Mouse (Mus musculus) testis, adult 2 months (tissue): Measurements from ENCODE around the gene Dpp6. TPM values are rescaled to one million over a fixed set of nuclear protein-coding genes. Genes with fewer than 3 reads are reported as not detected.

ENCODE experiments used
- H3K27ac ChIP-seq: fragments of 200-500 bp; 2 replicates; pipeline ENCODE4 v1.5.1; 2012; ENCODE audit warnings: low read depth, low read length; ENCODE audit not compliant: control insufficient read depth, insufficient read depth
- H3K27me3 ChIP-seq: fragments of 200-500 bp; 2 replicates; pipeline ENCODE4 v1.6.1; 2012; ENCODE audit warnings: mild to moderate bottlenecking, low read length, moderate library complexity; ENCODE audit not compliant: control insufficient read depth, insufficient read depth
- H3K36me3 ChIP-seq: fragments of 200-500 bp; 2 replicates; pipeline ENCODE4 v1.6.1; 2012; ENCODE audit warnings: mild to moderate bottlenecking, low read length; ENCODE audit not compliant: control insufficient read depth, insufficient read depth
- H3K4me1 ChIP-seq: fragments of 200-500 bp; 2 replicates; pipeline ENCODE4 v1.6.1; 2012; ENCODE audit warnings: low read length; ENCODE audit not compliant: control insufficient read depth, insufficient read depth
- H3K4me3 ChIP-seq: fragments of 200-500 bp; 2 replicates; pipeline ENCODE4 v1.5.1; 2012; ENCODE audit warnings: low read depth, mild to moderate bottlenecking, low read length, moderate library complexity, mixed read lengths; ENCODE audit not compliant: control insufficient read depth
- CTCF ChIP-seq: fragments of 200-500 bp; IDR thresholded peaks from 2 replicates; pipeline ENCODE4 v1.5.1; 2012; ENCODE audit warnings: low read depth, mild to moderate bottlenecking, inconsistent platforms, low read length, moderate library complexity; ENCODE audit not compliant: control insufficient read depth, insufficient read depth, insufficient replicate concordance
- POLR2A ChIP-seq: fragments of 200-500 bp; IDR thresholded peaks from 2 replicates; pipeline ENCODE4 v1.6.1; 2012; ENCODE audit warnings: low read depth, mild to moderate bottlenecking, inconsistent platforms, low read length, moderate library complexity; ENCODE audit not compliant: control insufficient read depth
- polyA plus RNA-seq: library from polyadenylated mRNA; depleted of rRNA; stranded (reverse); fragments of >200 nt; gene quantifications from 2 replicates; pipeline ENCODE4 v1.2.3, GENCODE M21; 2012

Dpp6 gene
- polyA plus RNA-seq, 1 experiment: 8.3 TPM

GRCm38 (mm10) chr5:27659781-27660180, 842.8 kb downstream of the Dpp6 start:
- no peaks in the 10 kb centered on the region for H3K36me3 ChIP-seq
- no peaks in the 10 kb centered on the region for H3K4me1 ChIP-seq
- H3K27ac ChIP-seq: no peak overlapping the region
- TF ChIP-seq CTCF (no peak), POLR2A (no peak)
- H3K4me3 ChIP-seq: no peak overlapping the region
- no peaks in the 10 kb centered on the region for H3K27me3 ChIP-seq

GRCm38 (mm10) chr5:27664111-27664510, 847.1 kb downstream of the Dpp6 start:
- Histone ChIP-seq H3K27ac (no peak overlapping the region), H3K27me3 (no peaks in the 10 kb centered on the region), H3K36me3 (no peaks in the 10 kb centered on the region), H3K4me3 (no peak overlapping the region), H3K4me1 (no peaks in the 10 kb centered on the region)
- TF ChIP-seq CTCF (no peak), POLR2A (no peak)

- Histone ChIP-seq H3K4me3 (no peak overlapping the region), H3K4me1 (no peaks in the 10 kb centered on the region), H3K27ac (no peak overlapping the region), H3K36me3 (no peaks in the 10 kb centered on the region), H3K27me3 (no peaks in the 10 kb centered on the region)
- no peak for TF ChIP-seq POLR2A
- no peak for TF ChIP-seq CTCF
These were observed 854.5 kb downstream of the Dpp6 start for GRCm38 (mm10) chr5:27671487-27671886.

GRCm38 (mm10) chr5:27677247-27677666, 860.3 kb downstream of the Dpp6 start:
- Histone ChIP-seq H3K4me3 (no peak overlapping the region), H3K27me3 (no peaks in the 10 kb centered on the region), H3K4me1 (no peaks in the 10 kb centered on the region), H3K27ac (no peak overlapping the region), H3K36me3 (no peaks in the 10 kb centered on the region)
- TF ChIP-seq CTCF (peak; percentile 42; the same call in 1 of the 2 replicates), POLR2A (no peak)

- H3K4me1 ChIP-seq: no peaks in the 10 kb centered on the region
- H3K27ac ChIP-seq: no peak overlapping the region
- TF ChIP-seq CTCF (no peak), POLR2A (no peak)
- H3K27me3 ChIP-seq: no peaks in the 10 kb centered on the region
- H3K4me3 ChIP-seq: no peak overlapping the region
- H3K36me3 ChIP-seq: no peaks in the 10 kb centered on the region
These were observed 862.1 kb downstream of the Dpp6 start for GRCm38 (mm10) chr5:27679151-27679550.

- peak; percentile 56; the same call in 1 of the 2 replicates for TF ChIP-seq CTCF
- no peak for TF ChIP-seq POLR2A
- no peaks in the 10 kb centered on the region for H3K4me1 ChIP-seq
- H3K36me3 ChIP-seq: no peaks in the 10 kb centered on the region
- no peaks in the 10 kb centered on the region for H3K27me3 ChIP-seq
- H3K4me3 ChIP-seq: no peak overlapping the region
- H3K27ac ChIP-seq: no peak overlapping the region
These were observed 863.5 kb downstream of the Dpp6 start for GRCm38 (mm10) chr5:27680476-27680875.

GRCm38 (mm10) chr5:27685162-27685561, 868.2 kb downstream of the Dpp6 start:
- TF ChIP-seq CTCF (no peak), POLR2A (no peak)

GRCm38 (mm10) chr5:27685923-27686322, 868.9 kb downstream of the Dpp6 start:
- Histone ChIP-seq H3K36me3 (no peaks in the 10 kb centered on the region), H3K4me1 (no peaks in the 10 kb centered on the region), H3K4me3 (no peak overlapping the region), H3K27me3 (no peaks in the 10 kb centered on the region), H3K27ac (no peak overlapping the region)
- TF ChIP-seq POLR2A (no peak), CTCF (no peak)

More at GRCm38 (mm10) chr5:27685162-27685561, 868.2 kb downstream of the Dpp6 start:
- Histone ChIP-seq H3K36me3 (no peaks in the 10 kb centered on the region), H3K4me3 (no peak overlapping the region), H3K27me3 (no peaks in the 10 kb centered on the region), H3K27ac (no peak overlapping the region), H3K4me1 (no peaks in the 10 kb centered on the region)

GRCm38 (mm10) chr5:27687311-27687710, 870.3 kb downstream of the Dpp6 start:
- Histone ChIP-seq H3K27me3 (no peaks in the 10 kb centered on the region), H3K4me1 (no peaks in the 10 kb centered on the region), H3K36me3 (no peaks in the 10 kb centered on the region), H3K4me3 (no peak overlapping the region), H3K27ac (no peak overlapping the region)
- TF ChIP-seq CTCF: no peak
- no peak for TF ChIP-seq POLR2A
